Mouse (Mus musculus) G1E (cell line): ENCODE data around the gene Hist2h3c1.

Source experiments
- CTCF ChIP-seq: IDR thresholded peaks from 2 replicates; pipeline ENCODE4 v1.5.1; 2012; ENCODE audit warnings: low read depth, low read length, inconsistent platforms, mixed read lengths
- GATA1 ChIP-seq: IDR thresholded peaks from 2 replicates; pipeline ENCODE4 v1.6.1; 2012; ENCODE audit warnings: borderline replicate concordance, low read length, inconsistent platforms, mixed read lengths
- GATA2 ChIP-seq: IDR thresholded peaks from 2 replicates; pipeline ENCODE4 v1.6.1; 2012; ENCODE audit warnings: low read depth, low read length, inconsistent platforms, borderline replicate concordance
- POLR2AphosphoS5 ChIP-seq: IDR thresholded peaks from 2 replicates; pipeline ENCODE4 v1.6.1; 2012; ENCODE audit warnings: low read depth, low read length, inconsistent platforms; ENCODE audit not compliant: insufficient replicate concordance
- TAL1 ChIP-seq: conservative IDR thresholded peaks from 2 replicates; pipeline ENCODE4 v1.6.1; 2012; ENCODE audit warnings: low read depth, low read length, inconsistent platforms, mixed read lengths

DNA sequence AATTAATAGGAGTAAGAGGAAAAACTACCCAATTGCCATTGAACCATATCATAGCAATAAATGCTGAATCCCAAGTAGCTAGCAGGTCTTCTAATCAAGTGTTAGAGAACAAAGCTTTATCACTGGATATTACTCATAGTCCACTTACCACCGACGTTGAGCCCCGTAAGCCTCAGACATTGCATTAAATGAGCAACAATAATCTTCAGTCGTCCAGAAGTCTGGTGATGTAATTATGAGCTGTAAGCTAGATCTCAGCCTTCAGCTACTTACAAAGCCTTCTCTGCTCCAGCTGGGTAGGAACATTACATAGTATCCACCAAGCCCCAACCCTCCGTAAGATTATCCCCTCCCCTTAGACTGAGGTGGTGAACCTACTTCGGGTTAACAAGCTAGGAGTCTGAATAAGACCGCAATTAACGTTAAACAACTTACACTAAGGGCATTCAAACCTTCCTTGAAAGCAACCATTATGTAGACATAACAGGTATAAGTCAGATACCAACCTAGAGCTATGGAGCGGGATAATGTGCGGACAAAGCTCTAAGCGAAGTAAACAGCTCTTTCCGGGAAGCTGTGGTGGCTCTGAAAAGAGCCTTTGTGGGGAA lies 8.5 kb upstream of the Hist2h3c1 start:
- no peak for TF ChIP-seq CTCF
- no peak for TF ChIP-seq GATA1
- TF ChIP-seq TAL1: no peak
- TF ChIP-seq POLR2AphosphoS5: peak; percentile 85; the same call in 1 of the 2 replicates
- no peak for TF ChIP-seq GATA2
